Mouse (Mus musculus): ENCODE data around the gene Neurod2. TPM values are rescaled to one million over a fixed set of nuclear protein-coding genes. Genes with fewer than 3 reads are reported as not detected.

The Neurod2 gene
- total RNA-seq, 2 experiments from 2014 or later: 125 to 133 TPM

DNA sequence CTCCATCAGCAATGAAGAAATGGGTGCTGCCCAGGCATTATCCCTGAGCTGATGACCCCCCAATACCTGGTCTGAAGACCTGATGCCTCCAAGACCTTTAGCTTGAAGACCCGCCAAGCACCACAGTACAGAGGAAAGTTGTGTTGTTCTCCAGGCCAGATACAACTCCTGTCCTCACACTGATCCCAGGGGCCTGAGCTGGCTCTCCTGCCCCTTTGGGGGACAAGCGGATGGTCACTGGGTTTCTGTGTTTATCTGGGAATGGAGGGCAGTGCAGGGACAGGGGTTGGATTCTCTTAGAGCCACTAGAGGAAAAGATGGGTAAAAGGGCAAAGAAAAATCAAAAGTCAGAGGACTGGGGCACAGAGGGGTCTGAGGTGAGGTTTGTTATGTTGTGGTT lies 9.5 kb downstream of the Neurod2 start:
- intact Hi-C loops (cut with DNase I): no loop called here
- no peak for DNase-seq

DNA sequence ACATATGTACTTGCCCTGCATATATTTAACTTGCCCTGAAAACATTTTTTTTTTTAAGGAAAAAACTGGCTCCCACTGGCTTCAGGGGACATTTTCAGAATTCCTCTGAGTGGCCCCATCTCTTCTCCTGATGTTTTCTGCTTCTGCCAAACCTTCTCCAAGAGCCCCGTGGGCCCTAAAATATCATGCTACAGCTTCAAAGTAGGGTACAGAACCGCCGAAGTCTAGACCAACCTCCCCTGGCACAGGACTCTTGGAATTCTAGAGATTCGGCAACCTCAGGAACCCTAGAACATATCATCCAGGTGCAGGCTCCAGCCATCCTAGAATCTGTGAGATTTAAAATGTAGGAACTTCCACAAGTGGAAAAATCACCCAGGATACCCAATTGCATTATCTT lies 9.9 kb downstream of the Neurod2 start:
- intact Hi-C loops (cut with DNase I): no loop called here
- no peak for DNase-seq

DNA sequence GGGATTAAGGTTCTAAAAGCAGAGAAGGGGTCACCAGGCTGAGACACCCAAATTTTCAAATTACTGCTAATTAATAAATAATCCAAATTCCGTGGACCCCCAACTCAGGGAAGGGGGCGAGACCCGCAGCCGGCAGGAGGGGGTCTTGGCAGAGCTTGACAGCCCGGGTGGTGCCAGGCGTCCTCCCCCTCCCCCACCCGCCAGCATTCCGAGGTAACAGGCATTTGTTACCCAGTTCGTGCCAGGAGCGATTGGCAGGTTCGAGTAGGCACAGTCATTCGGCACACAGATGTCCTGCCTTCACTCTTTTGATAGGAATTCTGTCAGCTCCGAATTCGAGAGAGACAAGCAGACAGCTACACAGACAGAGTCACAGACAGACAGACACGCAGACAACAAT lies 10.3 kb downstream of the Neurod2 start:
- intact Hi-C loops (cut with DNase I): no loop called here
- peak; percentile 70 for DNase-seq

DNA sequence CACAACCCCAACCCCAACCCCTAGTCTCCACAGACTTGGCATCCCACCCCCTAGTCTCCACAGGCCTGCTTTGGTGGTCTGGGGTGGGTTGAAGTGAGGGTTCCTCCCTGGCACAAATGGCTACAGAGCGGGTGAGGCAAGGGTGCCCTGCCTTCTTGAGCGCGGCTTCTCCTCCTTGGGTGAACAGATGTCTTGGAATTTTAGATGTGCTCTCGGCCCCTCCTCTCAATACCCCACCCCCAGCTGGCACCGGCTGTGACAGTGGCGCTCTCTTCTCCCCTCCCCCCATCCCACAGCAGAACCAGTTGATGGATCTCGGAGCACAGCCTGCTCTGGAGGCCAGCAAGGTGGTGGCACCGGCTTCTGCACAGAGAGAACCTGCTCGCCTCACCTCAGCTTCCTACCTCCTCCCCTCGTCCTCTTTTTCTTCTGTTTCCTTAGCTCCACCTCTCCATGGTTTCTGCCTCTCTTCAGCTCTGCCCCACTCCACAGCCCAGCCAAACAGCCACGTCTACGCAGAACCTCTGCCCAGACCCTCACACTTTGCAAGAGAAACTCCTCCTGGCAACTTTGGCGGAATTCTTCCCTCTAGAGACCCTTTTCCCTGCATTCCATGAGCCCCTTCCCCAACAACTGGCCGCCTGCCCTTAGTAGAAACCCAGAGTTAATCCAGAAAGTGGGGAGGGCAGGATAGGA lies 10.9 kb downstream of the Neurod2 start:
- DNase-seq: peak; percentile 38
- intact Hi-C loops (cut with DNase I): no loop called here

DNA sequence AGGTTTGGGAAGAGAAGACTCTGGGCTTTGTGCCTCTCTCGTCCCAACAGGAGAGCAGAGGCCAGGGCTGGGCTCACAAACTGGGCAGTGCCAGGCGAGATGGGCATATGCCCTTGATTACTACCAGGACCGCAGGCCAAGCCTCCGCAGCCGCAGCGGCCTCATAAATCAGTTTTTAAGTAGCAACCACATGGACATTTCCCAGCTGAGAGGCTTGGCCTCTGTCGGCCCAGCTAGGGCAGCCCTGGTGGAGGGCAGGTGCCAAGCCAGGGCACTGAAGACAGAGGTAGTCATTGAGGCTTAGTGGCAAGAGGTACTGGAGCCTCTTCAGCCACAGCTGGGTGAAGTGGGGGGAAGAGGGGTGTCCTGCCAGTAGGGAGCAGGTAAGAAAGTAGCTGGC lies 12.0 kb downstream of the Neurod2 start:
- intact Hi-C loops (cut with DNase I): no loop called here
- no peak for DNase-seq

DNA sequence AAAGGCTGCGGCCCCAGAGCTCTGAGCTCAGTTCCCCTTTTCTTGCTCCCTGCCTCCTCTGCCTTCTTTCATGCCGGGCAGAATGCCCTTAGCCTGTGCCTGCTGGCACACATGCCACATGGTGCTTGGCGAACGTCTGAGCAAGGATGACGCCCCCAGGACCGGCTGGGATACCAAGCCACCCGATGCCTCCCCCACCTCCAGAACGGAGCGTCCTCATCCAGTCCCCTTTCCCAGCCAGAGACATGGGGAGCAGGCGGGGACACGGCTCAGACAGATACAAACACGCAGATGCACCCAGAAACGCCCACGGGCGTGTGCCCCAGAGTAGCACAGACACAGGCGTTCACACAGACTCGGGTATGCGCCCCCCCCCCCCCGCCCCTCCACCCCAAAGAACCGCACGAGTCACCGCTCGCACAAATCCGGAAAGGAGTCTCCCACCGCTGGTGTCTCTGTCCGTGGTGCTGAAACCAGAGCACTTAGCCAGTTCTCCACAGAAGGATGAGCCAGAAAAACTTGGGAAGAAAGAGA lies 15.6 kb downstream of the Neurod2 start:
- intact Hi-C loops (cut with DNase I): no loop called here
- DNase-seq: peak; percentile 77

GRCm38 (mm10) chr11:98298484-98299205 lies 30.8 kb downstream of the Neurod2 start:
- DNase-seq: no peak
- intact Hi-C loops (cut with DNase I): no loop called here

GRCm38 (mm10) chr11:98297778-98298177 lies 31.7 kb downstream of the Neurod2 start:
- intact Hi-C loops (cut with DNase I): no loop called here
- no peak for DNase-seq

- no peak for DNase-seq
- intact Hi-C loops (cut with DNase I): no loop called here
Observed at GRCm38 (mm10) chr11:98296916-98297315, 32.5 kb downstream of the Neurod2 start.

DNA sequence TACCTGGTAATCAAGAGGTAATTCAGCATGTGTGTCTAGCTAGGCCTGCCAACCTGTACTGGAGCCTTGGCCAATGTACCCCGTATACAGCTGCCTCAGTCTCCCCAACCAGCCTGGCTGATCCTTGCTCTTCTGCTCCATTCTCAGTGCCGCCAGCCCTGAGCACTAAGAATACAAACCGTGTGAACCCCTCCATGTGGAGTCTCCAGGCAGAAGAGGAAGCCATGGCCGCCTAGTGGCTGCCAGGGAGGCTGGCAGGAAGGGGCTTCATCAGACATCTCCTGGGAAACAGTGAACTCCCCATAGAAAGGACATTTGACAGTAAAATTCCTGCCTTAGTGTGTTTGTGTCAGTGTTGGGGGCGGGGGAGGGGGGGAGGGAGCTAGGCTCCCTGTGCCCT lies 33.2 kb downstream of the Neurod2 start:
- intact Hi-C loops (cut with DNase I): no loop called here
- peak; percentile 63 for DNase-seq

DNA sequence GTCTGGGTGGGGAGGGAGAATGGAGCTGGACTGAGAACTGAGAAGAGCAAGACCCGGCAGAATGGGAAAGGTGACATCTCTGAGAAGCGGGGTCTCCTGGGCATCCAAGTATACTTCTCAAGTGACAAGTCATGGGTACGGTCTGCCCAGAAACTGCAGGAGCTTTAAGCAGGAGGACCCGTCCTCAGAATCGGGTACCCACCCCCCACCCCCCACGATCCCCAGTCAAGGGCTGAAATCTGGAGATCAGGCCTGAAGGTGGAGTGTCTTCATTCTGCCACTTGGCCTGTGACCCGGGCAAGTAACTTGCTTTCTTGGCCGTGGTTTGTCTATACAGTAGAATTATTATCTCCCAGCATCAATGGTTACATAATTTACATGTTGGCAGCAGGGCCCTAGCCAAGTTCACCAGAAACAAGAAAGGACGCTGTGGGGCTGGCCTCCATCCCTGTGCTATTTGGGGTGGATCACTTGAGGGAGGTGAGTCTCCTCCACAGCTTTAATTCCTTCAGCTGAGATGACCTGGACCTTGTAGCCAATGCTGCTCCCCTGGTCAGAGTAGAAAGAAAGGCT lies 34.3 kb downstream of the Neurod2 start:
- intact Hi-C loops (cut with DNase I): no loop called here
- no peak for DNase-seq

- intact Hi-C loops (cut with DNase I): no loop called here
- DNase-seq: peak; percentile 96
Observed at GRCm38 (mm10) chr11:98294188-98295012, 35.0 kb downstream of the Neurod2 start.

GRCm38 (mm10) chr11:98293070-98293469 lies 36.4 kb downstream of the Neurod2 start:
- no peak for DNase-seq
- intact Hi-C loops (cut with DNase I): no loop called here

- DNase-seq: peak; percentile 53
- intact Hi-C loops (cut with DNase I): no loop called here
Observed at GRCm38 (mm10) chr11:98290906-98291305, 38.5 kb downstream of the Neurod2 start.

DNA sequence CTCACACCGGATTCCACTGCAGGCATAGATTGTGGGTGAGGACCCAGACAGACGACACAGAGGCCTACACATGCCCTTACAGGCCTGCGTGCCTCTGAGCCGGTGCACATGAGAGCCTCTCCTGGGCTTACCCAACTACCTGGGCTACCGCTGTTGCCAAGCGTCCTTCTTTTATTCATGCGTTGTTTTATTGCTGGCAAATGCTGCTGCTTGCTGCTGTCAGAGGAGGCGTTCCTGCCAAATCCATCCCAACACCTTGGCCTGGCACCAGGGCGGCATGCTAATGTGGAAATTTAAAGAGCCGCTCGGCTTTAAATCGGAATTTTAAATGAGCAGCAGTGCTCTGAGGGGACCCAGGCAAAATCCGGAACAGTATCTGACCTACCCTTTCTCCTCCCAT lies 39.6 kb downstream of the Neurod2 start:
- intact Hi-C loops (cut with DNase I): no loop called here
- peak; percentile 82 for DNase-seq

DNA sequence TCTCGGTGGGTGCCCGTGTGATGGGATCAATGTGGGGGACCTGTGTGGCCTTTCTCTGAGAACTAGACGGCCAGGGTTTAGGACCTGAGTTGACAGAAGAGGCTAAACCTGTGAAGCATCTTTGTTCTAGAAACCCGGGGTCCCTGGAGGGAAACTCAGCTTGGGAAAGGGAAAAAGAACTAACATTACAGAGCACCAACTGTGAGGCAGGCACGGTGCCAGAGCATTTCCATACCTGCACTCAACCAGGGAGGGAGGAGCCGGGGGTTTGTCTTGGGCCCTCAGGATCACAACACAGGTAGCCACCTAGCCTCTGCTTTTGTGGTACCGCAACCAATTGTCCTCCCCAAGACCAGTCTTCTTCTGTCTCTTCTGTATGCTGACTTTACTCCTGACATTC lies 41.5 kb downstream of the Neurod2 start:
- no peak for DNase-seq
- intact Hi-C loops (cut with DNase I): no loop called here

DNA sequence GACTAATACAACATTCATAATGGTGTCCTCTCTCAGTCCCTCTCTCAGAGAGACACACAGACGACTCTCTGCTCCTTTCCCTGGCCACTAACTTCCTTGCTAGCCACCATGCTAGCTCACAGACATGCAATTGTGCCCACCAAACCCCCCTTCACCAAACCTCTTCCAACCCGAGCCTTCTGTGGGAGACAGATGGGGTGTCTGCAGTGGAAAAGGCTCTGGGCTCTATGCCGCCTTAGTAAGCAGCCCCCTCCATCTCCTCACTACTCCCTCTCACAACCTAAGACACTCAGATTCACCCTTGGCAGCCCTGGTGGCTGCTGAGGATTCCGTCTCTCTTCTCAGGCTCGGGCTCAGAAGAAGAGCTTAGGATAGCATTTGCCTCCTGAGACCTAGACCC lies 41.9 kb downstream of the Neurod2 start:
- intact Hi-C loops (cut with DNase I): no loop called here
- no peak for DNase-seq

- no peak for DNase-seq
- intact Hi-C loops (cut with DNase I): no loop called here
Observed at GRCm38 (mm10) chr11:98285368-98285767, 44.1 kb downstream of the Neurod2 start.

DNA sequence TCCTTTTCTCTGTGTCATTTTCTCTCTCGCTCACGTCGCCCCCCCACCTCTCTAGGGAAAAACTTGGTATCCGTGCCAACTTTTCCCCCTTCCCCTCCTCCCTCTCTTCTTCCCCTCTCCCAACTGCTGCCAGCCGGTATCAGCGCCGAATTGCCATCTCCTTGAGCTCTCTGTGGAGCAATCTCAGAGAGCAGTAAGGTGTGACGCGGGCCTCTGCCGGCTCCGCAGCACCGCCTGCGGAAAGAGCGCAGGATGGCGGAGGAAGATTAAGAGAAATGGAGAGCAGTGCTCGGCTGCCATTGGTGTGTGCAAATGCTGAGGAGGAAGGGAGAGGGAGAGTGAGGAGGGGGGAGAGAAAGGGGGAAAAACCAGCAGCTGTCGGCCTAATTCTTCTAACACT lies 45.2 kb downstream of the Neurod2 start:
- intact Hi-C loops (cut with DNase I): no loop called here
- DNase-seq: peak; percentile 71

- no peak for DNase-seq
- intact Hi-C loops (cut with DNase I): no loop called here
Observed at GRCm38 (mm10) chr11:98283740-98284139, 45.7 kb downstream of the Neurod2 start.

All from left cerebral cortex, postnatal 4 days (tissue).